Mouse (Mus musculus): ENCODE measurements around the gene Klhl20.

The Klhl20 gene

DNA sequence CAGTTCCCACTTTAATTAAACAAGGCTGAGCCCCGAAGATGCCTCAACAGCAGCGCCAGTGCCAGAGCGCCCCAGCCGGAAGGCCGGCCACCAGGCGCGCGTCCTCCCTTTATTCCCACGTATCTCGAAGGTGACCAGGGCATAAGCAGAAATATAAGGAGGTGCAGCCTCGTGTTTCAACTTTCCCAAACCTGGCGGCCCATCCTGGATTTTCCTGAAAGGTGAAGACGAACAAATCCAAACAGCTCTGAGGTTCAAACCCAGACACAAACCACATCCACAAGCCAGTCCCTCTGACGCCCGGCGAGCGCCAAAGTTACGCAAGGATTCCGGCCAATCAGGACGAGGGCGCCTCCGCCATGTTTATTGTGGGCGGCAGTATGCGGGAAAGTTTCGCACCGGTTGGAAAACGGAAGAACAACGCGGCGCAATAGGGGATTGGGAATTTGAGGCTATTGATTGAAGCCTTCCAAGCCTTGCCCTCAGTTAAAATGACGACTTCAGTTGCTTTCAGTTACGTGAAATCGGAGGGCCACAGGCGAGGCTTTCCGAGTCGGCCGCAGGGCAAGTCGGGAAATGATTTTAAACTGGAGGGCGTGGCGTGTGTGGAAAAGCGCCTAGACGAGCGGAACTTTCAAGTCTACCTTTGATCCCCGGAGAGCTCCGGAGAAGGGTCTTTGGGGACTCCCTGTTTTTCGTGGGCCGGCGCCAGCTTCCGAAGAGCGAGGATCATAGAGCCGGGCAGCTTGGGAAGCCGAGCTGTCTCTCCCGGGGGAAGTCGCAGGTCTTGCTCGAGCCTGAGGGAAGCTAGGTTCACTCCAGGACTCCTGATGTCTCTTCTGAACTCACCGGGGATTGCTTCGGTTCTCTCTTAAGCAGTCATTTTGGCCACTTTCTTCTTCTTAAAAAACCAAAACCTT is 60.7 kb downstream of the Klhl20 start, which contains the start of the genes Dars2 and Cenpl:
TSS of gene Dars2 (minus strand) at position 307 of the 920 bp plus-strand sequence.
TSS of gene Cenpl (plus strand) at position 362 of the 920 bp plus-strand sequence.
- DNase-seq, result peak; percentile 97

DNA sequence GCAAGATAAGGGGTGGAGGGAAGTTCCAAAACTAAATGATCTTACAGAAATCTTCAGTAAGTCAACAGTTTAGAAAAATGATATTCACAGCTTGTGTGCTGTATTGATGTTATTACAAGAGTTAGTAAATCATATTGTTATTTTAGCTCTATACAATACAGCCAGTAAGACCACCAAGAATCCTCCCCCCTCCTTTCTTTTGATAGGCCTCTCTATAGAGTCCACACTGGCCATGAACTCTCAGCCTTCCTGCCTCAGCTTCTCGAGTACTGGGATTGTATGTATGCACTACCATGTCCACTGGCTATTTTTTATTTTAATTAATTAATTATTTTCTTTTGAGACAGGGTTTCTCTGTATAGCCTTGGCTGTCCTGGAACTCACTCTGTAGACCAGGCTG is 68.0 kb downstream of the Klhl20 start:
- DNase-seq, result no peak

DNA sequence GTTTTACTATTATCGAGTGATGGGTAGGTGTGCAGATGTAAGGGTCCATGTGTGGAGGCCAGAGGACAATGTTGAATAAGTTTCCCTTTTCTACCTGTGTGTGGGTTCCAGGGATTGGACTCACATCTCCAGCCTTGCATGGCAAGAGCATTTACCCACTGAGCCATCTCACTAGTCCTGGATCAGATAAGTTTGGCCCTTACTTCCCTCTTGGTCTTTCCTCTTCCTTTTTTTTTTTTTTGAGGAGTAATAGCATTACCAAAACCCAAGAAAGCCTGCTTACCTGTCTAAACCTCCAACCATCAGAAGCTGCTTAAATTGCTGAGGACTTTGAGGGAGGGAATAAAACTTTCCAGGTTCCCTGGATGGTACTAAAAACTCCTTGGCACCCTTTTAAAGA is 74.1 kb downstream of the Klhl20 start:
- no peak for DNase-seq

DNA sequence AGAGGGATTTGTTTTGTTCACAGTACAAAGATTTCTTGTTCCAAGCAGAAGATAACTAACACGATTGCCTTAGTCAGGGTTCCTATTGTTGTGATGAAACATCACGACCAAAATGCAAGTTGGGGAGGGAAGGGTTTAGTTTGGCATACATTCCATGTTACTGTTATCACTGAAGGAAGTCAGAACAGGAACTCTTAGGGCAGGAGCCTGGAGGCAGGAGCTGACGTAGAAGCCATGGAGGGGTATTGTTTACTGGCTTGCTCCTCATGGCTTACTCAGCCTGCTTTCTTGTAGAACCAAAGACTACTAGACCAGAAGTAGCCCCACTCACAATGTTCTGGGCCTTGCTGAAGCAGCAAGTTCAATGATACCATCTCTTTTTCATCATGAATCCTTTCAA is 84.3 kb downstream of the Klhl20 start:
- no peak for DNase-seq

DNA sequence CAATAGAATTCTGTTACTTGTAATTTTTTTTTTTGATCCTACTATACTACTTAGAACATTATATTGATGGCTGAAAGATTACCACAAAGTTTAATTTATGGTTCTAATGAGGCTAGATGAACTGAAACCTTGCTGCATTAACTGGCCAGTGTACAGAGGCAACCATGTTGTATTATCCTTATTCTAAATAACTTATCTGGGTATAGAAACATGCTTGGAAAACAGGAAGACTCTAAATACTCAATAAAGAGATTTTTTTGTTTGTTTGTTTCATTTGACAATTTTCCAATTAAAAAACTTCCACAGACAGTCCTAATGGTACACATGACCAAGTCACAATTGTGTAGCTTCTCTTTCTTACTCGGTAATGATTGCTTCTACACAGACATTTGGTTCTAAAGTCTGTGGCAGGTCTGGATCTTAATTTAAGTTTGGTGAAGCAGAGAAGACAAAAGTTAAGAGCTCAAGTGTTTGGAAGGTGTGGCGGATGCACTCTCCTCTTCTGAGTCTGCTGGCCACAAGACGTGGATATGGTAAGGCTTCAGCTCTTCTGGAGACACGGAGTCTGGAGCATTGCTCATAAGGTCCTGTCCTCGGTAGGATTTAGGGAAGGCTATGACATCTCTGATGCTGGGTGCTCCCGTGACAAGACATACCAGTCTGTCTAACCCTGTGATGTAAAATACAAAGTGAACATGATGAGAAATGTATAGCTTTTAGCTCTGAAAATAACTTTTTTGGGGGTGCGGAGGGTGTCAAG is 89.9 kb downstream of the Klhl20 start:
- DNase-seq, result no peak

DNA sequence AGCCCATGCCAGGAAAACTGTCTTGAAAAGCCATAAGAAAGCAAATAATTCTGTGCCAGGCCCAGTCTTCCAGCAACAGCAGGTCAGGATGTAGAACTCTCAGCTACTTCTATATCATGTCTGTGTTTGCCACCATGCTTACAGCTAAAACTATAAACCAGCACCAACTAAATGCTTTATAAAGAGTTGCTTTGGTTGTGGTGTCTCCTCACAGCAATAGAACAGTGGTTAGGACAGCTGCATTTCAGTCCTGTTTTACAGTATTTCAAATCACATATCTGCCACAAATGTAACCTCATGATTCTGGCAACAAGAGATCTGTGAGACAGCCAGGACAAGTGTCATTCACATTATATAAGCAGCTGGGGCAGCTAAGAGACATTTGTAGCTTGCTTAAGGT is 90.5 kb downstream of the Klhl20 start:
- no peak for DNase-seq

DNA sequence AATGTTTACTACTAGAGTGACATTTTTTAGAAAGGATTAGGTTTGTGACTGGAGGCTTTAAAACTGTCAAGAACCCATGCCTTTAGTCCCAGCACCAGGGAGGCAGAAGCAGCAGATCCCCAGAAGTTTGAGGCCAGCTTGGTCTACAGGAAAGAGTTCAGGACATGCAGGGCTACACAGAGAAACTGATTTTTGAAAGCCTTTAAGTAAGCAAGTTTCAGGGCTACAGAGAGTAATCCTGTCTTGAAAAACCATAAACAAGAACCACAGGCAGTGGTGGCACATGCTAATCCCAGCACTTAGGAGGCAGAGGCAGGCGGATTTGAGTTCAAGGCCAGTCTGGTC is 90.9 kb downstream of the Klhl20 start:
- no peak for DNase-seq

DNA sequence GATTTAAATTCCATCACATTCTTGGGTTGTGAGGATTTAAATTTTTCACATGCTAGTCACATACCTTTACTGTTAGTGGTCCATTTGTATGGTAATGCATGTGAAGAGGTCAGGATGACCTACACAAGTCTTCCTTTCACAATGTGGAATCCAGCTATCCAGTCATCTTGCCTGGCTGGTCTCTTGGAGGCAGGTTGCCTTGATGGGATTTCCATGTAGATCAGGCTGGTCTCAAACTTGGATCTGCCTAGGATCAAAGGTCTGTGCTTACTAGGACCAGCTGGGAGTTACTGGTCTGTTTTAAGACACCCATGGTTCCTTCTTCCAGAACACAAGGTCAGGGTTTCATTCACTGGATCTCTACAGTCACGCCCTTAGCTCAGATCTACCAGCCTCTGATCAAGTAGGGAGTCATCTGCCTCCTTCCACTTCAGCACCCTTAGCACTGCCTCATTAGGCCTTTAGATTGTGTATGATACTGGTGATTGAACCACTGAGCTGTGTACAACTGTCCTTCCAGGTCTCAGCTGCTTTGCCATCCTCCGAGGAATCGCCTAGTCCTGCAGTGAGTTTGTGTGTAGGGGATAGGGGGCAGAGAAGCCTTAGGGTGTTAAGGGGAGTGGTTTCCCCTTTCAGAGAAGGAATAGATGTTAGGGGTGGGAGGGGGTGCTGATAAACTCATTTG is 91.4 kb downstream of the Klhl20 start:
- DNase-seq, result no peak

DNA sequence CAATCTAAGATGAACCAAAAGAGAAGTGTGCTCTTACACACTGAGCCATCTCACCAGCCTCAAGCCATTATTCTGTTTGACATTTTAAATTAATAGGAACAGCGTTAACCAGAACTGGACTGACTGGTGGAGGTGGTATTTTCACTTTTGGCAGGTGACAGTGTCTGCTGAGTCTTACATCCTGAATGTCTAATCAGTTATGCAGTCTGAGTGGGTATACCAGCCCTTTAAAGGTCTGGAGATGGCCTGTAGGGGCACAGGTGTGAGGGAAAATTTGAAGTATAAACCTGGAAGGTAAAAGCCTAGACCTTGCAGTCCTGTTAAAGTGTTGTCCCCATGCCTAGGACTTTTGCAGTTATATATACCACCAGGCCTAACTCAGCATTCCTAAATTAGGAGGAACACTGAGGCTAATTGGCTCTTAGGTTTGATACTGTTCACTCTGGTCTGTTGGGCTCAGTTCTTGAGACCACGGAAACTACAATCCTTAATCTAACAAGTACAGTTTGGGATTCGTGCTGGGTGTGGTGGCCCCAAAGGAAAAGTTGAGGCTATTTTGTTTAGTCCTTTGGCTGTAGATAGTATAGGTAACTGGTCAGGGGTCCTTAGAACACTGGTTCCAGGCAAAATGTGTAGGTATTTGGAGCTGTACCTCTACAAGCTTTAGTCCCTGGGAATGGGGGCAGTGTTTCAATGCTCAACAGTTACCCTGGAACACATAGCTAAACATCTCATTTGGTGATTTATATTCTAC is 92.2 kb downstream of the Klhl20 start:
- no peak for DNase-seq
